Mouse (Mus musculus): Measurements from ENCODE around the gene Tlcd2.

Tlcd2 gene

DNA sequence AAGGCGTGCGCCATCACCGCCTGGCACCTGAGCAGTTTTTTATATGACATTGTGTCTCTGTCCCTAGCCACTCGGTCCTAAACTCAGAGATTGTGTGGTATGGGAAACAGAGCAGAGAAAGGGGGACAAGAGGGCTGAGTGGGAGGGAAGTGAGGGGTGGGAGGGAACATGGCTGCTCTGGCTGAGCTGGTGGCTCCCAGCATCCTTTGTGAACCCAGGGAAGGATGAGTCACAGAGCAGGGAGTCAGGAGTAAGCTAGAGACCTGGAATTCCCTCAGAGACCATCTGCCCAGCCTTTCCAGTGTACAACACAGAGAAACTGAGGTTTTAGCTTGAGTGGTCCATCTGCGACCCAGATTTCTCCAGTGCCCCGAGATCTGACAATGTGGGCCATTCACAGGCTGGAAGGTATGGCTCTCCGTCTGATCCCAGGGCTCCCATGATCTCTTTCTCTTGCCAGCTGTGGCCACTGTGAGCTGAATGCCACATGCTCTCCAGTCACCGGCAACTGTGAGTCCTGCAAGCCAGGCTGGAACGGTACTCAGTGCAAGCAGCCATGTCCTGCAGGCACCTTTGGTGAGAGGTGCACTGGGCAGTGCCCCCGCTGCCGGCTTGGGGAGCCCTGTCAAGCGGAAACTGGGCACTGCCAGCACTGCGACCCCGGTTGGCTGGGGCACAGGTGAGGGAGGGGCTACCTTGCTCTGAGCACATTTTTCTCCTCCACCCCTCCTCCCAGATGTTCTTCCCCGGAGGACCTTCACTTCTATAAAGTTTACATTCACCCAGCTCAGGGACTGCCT, 58.5 kb downstream of the Tlcd2 start:
- DNase-seq (ENCODE audit: low read depth, low spot score) = no peak

All from A20 (cell line).